Mouse (Mus musculus): ENCODE data around the gene Aff3.

The Aff3 gene

GRCm38 (mm10) chr1:38271312-38271711 lies 393.4 kb downstream of the Aff3 start:
- DNase-seq (ENCODE audit: low spot score) = no peak

GRCm38 (mm10) chr1:38268246-38269042 lies 396.3 kb downstream of the Aff3 start:
- no peak for DNase-seq (ENCODE audit: low spot score)

- no peak for DNase-seq (ENCODE audit: low spot score)
Measured at GRCm38 (mm10) chr1:38263251-38263650, 401.5 kb downstream of the Aff3 start.

DNA sequence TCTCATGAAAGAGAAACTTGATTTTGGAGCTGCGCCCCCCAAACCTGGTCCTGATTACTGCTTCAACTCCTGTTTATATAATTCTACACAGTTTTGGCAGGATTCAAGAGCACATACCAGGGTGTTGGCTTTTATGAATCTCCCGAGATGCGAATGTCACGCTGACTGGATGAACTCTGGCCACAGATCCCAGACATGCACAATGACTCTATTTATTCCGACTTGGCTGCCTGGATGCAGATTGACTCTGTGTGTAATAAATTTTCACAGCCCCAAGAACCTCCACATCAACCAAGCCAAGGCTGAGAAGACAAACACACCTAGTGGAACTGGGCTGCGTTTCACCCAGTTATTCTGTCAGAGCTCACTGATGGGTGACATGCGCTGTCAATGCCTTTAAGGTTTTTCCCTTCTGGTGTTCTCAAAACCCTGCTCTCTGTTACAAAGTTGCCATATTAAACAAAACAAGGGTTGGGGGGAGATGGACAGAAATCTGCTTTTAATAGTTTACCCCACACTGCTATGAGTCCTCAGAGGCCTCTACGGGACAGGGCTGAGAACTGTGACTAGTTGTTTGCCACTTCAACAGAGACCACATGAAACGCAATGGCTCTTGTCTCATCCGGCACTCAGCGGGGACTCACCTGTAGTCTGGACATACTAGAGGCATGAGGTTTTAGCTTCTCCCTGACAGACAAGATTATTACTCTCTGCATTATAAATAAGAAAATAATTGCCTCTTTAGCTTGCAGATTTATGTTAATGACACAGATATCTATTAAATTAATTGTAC lies 402.2 kb downstream of the Aff3 start:
- DNase-seq (ENCODE audit: low spot score) = no peak

GRCm38 (mm10) chr1:38261076-38261475 lies 403.7 kb downstream of the Aff3 start:
- no peak for DNase-seq (ENCODE audit: low spot score)

DNA sequence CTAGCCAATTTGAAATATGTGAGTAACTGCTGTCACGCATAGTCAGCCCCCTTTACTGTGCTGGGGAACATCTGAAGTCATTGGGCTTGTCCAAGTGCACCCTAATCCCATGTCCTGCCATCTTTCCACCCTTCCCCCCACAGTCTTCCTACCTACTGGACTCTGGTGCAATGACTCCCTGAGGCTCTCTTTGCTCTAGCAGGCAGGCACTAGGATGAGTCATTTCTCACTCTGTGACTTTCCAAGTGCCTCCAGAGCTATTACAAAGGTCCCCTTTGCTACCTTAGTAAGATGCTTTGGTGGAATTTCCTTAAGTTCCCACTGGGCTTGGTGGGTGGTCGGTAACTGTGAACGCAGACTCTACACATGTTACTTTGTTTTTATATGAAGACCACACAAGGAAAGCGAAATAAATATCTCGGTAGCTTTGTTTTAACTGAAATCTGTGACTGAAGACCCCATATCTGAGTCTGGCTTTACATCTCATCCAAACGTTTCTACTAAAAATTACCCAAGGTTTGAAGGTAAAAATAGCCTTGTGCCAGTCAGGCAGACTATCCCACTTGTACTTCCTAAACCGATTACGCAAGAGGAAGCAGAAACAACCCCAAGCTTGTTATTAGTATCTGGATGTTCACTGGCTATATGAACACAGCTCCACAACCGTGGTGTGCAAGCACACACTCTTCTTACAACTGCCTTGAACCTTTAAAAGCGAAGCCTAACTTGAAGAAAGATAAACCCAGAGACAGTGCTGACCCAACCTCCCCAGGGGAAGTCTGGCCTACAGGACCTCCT lies 405.0 kb downstream of the Aff3 start:
- no peak for DNase-seq (ENCODE audit: low spot score)

DNA sequence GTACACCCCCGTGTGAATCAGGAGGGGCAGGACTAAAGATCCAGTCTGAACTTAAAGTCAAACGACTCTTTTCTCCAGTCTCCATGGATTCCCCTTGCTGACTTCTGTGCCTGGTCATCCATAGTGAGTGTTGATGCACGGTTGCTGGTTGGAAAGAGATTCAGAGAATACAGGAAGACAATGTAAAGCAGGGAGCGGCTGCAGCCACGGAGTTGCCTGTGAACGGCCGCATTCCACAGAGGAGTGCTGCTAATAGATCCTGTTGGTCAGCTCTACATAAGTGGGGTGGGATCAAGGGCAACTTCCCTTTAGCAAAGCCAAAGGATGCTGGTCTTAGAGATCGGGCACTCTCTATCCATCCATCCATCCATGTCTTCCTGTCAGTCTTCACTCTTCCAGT lies 410.3 kb downstream of the Aff3 start:
- no peak for DNase-seq (ENCODE audit: low spot score)

DNA sequence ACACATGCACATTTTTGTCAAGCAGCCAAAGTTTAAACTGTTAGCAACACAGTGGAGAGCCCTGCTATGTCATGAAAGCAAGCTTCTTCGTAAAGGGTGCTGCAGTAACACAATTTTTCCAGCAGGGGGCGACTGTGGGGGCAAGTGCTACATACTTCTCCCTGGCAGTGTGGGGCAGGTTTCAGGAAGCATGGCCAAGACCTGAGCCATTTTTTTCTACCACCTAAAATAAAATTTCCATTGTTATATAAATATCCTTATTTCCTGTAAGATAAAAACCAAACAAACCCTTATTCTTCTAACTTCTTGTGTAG lies 412.0 kb downstream of the Aff3 start:
- no peak for DNase-seq (ENCODE audit: low spot score)

- DNase-seq (ENCODE audit: low spot score) = no peak
Measured at GRCm38 (mm10) chr1:38252031-38252765, 412.6 kb downstream of the Aff3 start.

- DNase-seq (ENCODE audit: low spot score) = no peak
Measured at GRCm38 (mm10) chr1:38251448-38251847, 413.3 kb downstream of the Aff3 start.

DNA sequence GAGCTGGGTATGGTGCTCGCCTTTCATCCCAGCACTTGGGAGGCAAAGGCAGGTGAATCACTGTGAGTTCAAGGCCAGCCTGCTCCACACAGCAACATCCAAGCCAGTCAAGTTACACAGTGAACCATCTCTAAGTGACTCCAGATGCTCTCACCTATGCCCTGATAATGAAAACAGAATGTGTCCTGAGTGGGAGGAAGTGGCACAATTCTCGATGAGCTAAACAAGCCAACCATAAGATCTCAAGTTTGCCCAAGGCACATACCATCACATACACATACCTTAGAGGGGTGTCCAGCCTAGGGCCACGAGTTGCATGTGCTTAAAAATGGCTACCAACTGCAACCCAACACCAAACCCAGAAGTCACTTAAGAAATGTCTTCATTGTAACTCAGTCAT lies 414.5 kb downstream of the Aff3 start:
- DNase-seq (ENCODE audit: low spot score) = no peak

- no peak for DNase-seq (ENCODE audit: low spot score)
Measured at GRCm38 (mm10) chr1:38249561-38249960, 415.2 kb downstream of the Aff3 start.

DNA sequence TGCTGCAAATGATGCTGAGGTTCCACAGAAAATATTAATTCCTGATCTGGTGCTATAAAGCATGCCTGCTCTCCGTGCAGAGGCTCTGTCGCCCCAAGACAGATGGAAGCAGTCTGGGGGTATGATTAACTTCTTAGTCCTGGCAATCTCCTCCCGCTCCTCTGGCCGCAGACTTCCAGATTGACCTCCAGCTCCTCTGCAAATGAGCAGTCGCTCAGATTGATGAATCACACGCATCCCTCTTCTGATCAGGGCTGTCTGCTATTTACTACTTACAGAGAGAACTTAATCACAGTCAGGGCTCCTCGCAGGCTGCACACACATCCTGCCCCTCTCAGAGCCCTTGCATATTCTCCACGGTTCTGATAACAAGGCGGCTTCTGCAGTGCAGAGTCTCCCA lies 416.7 kb downstream of the Aff3 start:
- no peak for DNase-seq (ENCODE audit: low spot score)

DNA sequence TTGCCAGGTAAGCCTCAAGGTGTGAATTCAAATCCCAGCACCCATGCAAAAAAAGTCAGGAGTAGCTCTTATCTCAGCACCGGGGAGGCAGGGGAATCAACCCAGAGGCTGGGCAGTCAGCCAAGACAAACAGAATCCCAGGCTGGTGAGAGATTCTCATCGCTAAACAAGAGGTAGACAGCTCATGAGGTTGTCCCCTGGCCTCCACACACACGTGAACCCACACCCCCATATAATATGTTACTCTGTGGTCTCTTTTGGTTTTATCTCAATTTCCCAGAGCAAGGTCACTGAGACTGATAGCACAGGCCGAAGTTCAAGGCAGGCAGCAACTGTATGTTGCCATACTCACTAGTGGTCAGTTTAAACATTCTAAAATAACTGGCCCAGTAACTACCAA lies 422.2 kb downstream of the Aff3 start:
- no peak for DNase-seq (ENCODE audit: low spot score)

DNA sequence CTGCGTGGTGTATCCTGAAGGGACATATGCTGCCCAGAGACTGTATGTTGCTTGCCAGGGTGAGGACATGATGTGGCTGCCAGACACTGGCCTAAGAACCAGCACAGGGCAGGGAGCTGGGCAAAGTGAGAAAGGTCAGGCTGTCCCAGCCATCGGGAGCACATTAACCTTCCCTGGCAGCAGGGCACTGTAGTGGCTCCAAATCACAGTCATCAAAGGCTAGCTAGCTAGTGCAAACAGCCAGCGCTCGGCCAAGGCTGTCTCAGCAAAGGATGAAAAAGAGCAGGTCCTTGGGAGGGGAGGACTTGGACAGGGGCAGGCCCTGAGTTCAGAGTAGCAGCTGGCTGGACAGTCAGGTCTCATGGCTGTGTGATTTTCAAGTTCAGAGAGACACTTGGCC lies 423.0 kb downstream of the Aff3 start:
- no peak for DNase-seq (ENCODE audit: low spot score)

DNA sequence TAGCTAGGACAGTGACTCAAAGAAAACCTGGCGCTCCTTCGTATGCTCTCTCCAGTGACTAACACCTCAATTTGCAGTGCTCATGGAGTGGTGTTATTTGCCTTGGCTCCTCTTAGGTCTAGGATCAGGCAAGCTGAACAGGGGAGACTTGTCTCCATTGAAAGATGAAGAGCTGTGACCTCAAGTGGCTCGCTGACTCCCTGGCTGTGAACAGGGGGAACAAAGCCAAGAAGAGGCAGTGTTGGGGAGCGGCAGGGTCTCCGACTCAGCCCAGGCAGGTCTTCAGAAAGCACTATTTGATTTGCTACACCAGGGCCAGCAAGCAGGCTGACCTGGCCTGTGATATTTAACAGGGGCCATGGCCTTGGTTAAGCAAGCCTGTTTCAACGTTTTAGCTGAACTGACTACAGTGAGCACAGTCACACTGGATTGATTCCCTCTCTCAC lies 423.5 kb downstream of the Aff3 start:
- no peak for DNase-seq (ENCODE audit: low spot score)

DNA sequence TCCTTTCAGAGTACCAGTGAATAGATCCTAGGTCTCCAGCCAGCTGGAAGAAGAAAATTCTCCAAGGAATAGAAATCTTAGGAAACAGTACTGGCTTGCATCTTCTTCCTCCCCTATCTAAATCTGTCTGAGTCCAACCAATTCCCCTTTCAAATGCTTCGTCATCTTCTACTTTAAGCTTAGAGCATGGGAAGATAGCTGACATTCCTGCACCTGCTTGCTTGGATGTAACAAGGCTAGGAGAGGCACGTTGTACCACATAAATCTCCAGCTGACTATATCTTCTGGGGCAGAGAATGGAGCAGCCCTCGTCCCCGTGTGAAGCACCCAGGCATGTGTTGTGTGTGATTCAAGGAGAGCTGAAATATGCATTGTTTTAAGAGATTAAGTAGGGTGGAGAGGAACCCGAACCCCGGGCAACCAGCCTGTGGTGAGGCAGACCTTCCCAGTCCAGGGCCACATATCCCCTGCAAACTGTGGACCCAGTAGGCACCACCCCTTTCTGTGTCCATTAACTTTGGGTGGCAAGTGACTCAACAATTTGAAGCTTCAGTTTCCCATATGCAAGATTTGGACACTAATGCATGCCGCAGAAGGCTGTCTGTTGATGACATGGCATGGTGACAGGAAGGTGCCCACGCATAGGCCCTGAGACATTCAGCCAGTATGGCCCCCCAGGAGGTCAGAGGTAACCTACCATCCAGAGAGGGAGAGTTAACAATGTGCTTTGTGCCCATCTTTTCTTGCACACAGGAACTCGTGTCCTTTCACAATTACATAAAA lies 424.1 kb downstream of the Aff3 start:
- no peak for DNase-seq (ENCODE audit: low spot score)

DNA sequence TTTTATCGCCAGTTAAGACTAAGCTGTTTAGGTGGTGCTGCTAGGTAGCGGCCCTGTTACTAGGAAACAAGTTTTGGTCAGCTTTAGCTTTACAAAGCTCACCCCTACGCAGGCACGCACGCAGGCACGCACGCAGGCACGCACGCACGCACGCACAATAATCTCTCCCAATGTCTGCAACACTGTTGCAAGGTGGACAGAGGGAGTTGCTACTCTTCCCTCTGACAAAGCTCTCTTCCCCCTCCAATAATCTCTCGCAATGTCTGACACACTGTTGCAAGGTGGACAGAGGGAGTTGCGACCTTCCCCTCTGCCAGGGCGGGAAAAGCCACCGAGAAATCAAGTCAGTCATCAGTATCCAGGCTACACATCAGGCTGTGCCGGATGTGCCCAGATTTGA lies 425.2 kb downstream of the Aff3 start:
- no peak for DNase-seq (ENCODE audit: low spot score)

DNA sequence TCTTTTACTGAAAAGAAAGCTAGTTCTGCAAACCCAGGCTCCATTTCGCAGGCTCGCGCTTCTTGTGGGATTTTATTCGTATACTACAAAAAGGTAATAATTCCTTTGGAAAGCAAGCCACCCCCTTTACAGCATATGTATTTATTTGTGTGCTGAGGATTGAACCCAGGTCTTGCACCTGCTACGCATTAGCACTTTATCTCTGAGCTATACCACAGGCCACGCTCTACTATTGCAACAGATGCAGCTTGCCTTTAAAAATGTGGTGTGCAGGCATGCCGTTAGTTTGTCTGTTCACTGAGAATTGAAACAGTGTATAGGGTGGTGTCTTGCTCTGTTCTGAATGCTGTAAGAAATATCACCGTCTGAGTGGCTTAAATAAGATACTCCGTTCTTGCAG lies 426.9 kb downstream of the Aff3 start:
- no peak for DNase-seq (ENCODE audit: low spot score)

GRCm38 (mm10) chr1:38237027-38237787 lies 427.5 kb downstream of the Aff3 start:
- DNase-seq (ENCODE audit: low spot score) = no peak

DNA sequence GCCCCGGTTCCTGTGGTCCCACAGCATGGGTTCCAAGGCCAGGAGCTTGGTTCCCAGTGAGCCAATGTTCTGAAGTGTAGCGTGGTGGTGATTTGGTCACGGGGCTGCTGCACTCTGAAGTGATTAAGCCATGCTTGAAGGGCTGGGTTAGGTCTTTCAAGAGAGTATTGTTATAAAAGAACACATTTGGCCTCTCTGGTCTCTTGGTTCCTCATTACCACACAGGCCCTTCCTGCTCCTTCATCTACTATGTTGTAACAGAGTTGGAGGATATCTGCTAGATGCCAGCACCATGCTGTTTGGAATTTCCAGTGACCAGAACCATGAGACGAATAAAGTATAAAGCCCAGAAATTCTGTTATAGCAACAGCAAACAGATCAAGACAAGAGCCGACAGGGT lies 431.6 kb downstream of the Aff3 start:
- no peak for DNase-seq (ENCODE audit: low spot score)

Measured in MN1 (cell line).